Mouse (Mus musculus): ENCODE measurements at regions not wholly inside any gene's neighbourhood (a gene's known extent, or its start where the extent isn't known, plus 50 kb on each side); places are given as distances from the start of the nearest gene placed in this dataset.

GRCm38 (mm10) chr15:94024126-94024730 is 428.5 kb upstream of the Prickle1 start:
- TF ChIP-seq POLR2A (IDR thresholded peaks at IDR 0.05; ENCODE audit: insufficient read depth, low read depth, low read length), result no peak
- no peak for TF ChIP-seq EP300 (IDR thresholded peaks at IDR 0.05; ENCODE audit: insufficient read depth, low read depth, low read length)
- TF ChIP-seq CTCF (IDR thresholded peaks at IDR 0.05), result no peak
